Mouse (Mus musculus) midbrain, postnatal 0 days (tissue): Measurements from ENCODE around the gene Armc9. TPM values are rescaled to one million over a fixed set of nuclear protein-coding genes. Genes with fewer than 3 reads are reported as not detected.

Source experiments
- ATAC-seq: fragments of 200-750 bp; cut with Nextera tagmentation; 2 replicates; pipeline ENCODE4 v1.8.0; 2017; ENCODE audit warnings: moderate number of reproducible peaks, mild to moderate bottlenecking, moderate TSS enrichment, moderate library complexity; ENCODE audit not compliant: low FRiP score
- DNase-seq: peaks from one replicate; pipeline ENCODE4 v3.0.0-alpha.2; 2015; ENCODE audit warnings: low spot score
- H3K27ac ChIP-seq: fragments of 300-500 bp; sonication (generic); 2 replicates; pipeline ENCODE4 v1.5.1; 2014; ENCODE audit warnings: low read depth, mild to moderate bottlenecking, low read length, mixed read lengths
- H3K27me3 ChIP-seq: fragments of 300-500 bp; sonication (generic); 2 replicates; pipeline ENCODE4 v1.6.1; 2014; ENCODE audit warnings: low read length, control low read depth, mixed read lengths; ENCODE audit not compliant: insufficient read depth
- H3K36me3 ChIP-seq: fragments of 300-500 bp; sonication (generic); 2 replicates; pipeline ENCODE4 v1.6.1; 2014; ENCODE audit warnings: low read length, control low read depth, mixed read lengths; ENCODE audit not compliant: insufficient read depth
- H3K4me1 ChIP-seq: fragments of 300-500 bp; sonication (generic); 2 replicates; pipeline ENCODE4 v1.6.1; 2014; ENCODE audit warnings: mild to moderate bottlenecking, control low read depth, antibody characterized with exemption, low read length, mixed read lengths; ENCODE audit not compliant: insufficient read depth
- H3K4me2 ChIP-seq: fragments of 300-500 bp; sonication (generic); 2 replicates; pipeline ENCODE4 v1.6.1; 2014; ENCODE audit warnings: low read depth, mild to moderate bottlenecking, low read length, mixed read lengths; ENCODE audit not compliant: poor library complexity, severe bottlenecking
- H3K4me3 ChIP-seq: fragments of 300-500 bp; sonication (generic); 2 replicates; pipeline ENCODE4 v1.5.1; 2014; ENCODE audit warnings: low read depth, mild to moderate bottlenecking, low read length, moderate library complexity
- H3K9ac ChIP-seq: fragments of 300-500 bp; sonication (generic); replicated peaks from 2 replicates; pipeline ENCODE4 v1.6.1; 2014; ENCODE audit warnings: mild to moderate bottlenecking, low read length, moderate library complexity, mixed read lengths; ENCODE audit not compliant: poor library complexity, severe bottlenecking
- H3K9me3 ChIP-seq: fragments of 300-500 bp; sonication (generic); 2 replicates; pipeline ENCODE4 v1.6.1; 2016; ENCODE audit warnings: low read length, control low read depth
- CTCF ChIP-seq: IDR thresholded peaks from 2 replicates; pipeline ENCODE4 v1.5.1; 2016; ENCODE audit warnings: antibody characterized with exemption, mild to moderate bottlenecking
- WGBS: fragments of 180-500 bp; shearing (Covaris S2); extraction: QIAGEN DNeasy Blood & Tissue Kit; methylation state at CpG from one replicate; pipeline ENCODE4 v1.1.7; 2014; 5-methylcytosine and 5-hydroxymethylcytosine counted together
- polyA plus RNA-seq: library from polyadenylated mRNA; unstranded; fragments of >200 nt; fragmentation: Nextera tagmentation; extraction: Ambion mirVana; gene quantifications from 2 replicates; pipeline ENCODE4 v1.2.1, GENCODE M21; 2015
- total RNA-seq: library from RNA; depleted of rRNA; stranded (reverse); fragments of >200 nt; gene quantifications from 2 replicates; pipeline ENCODE4 v1.2.3, GENCODE M21; 2014

Armc9 gene
- total and polyA plus RNA-seq, 2 experiments from 2014 or later = 31.0 to 42.6 TPM

GRCm38 (mm10) chr1:86309270-86309833 lies 154.8 kb downstream of the Armc9 start:
- peaks cover 10% of the 10 kb centered on the region for H3K36me3 ChIP-seq
- ATAC-seq (no peak), DNase-seq (no peak)
- no peak overlapping the region for H3K27ac ChIP-seq
- H3K9me3 ChIP-seq = no peaks in the 10 kb centered on the region
- 0 out of 2 replicates have a peak, but pooled peaks cover 3% of the 10 kb centered on the region for H3K27me3 ChIP-seq
- no peaks in the 10 kb centered on the region for H3K4me1 ChIP-seq
- H3K4me3 ChIP-seq = no peak overlapping the region
- H3K9ac ChIP-seq = no peak overlapping the region
- 91% methylated on average over 7 of the region's 7 CpGs for WGBS
- no peak for TF ChIP-seq CTCF
- H3K4me2 ChIP-seq = no peak overlapping the region

GRCm38 (mm10) chr1:86310536-86311310 lies 156.1 kb downstream of the Armc9 start:
- H3K4me3 ChIP-seq = no peak overlapping the region
- 27% methylated on average over 15 of the region's 15 CpGs for WGBS
- no peak for DNase-seq
- H3K27ac ChIP-seq = no peak overlapping the region
- no peak for ATAC-seq
- no peak overlapping the region for H3K9ac ChIP-seq
- H3K27me3 ChIP-seq = 0 out of 2 replicates have a peak, but pooled peaks cover 3% of the 10 kb centered on the region
- no peak overlapping the region for H3K4me2 ChIP-seq
- no peaks in the 10 kb centered on the region for H3K4me1 ChIP-seq
- peaks cover 10% of the 10 kb centered on the region for H3K36me3 ChIP-seq
- no peaks in the 10 kb centered on the region for H3K9me3 ChIP-seq
- TF ChIP-seq CTCF = no peak; the same call in 1 of the 2 replicates

- Histone ChIP-seq H3K4me2 (no peak overlapping the region), H3K9me3 (no peaks in the 10 kb centered on the region), H3K4me3 (no peak overlapping the region), H3K9ac (no peak overlapping the region), H3K27me3 (0 out of 2 replicates have a peak, but pooled peaks cover 3% of the 10 kb centered on the region), H3K36me3 (0 out of 2 replicates have a peak, but pooled peaks cover 2% of the 10 kb centered on the region), H3K27ac (no peak overlapping the region), H3K4me1 (no peaks in the 10 kb centered on the region)
- no peak for DNase-seq
- no peak for TF ChIP-seq CTCF
- WGBS = 32% methylated on average over 10 of the region's 10 CpGs
- ATAC-seq = no peak
Measured at GRCm38 (mm10) chr1:86311467-86312005, 157.0 kb downstream of the Armc9 start.

GRCm38 (mm10) chr1:86312269-86312668 lies 157.7 kb downstream of the Armc9 start:
- H3K4me1 ChIP-seq = no peaks in the 10 kb centered on the region
- ATAC-seq (no peak), DNase-seq (no peak)
- WGBS = 83% methylated on average over 3 of the region's 3 CpGs
- no peak overlapping the region for H3K4me2 ChIP-seq
- no peak overlapping the region for H3K9ac ChIP-seq
- no peak overlapping the region for H3K4me3 ChIP-seq
- TF ChIP-seq CTCF = no peak
- H3K9me3 ChIP-seq = no peaks in the 10 kb centered on the region
- H3K36me3 ChIP-seq = no peaks in the 10 kb centered on the region
- no peak overlapping the region for H3K27ac ChIP-seq
- 0 out of 2 replicates have a peak, but pooled peaks cover 3% of the 10 kb centered on the region for H3K27me3 ChIP-seq

- Histone ChIP-seq H3K36me3 (no peaks in the 10 kb centered on the region), H3K4me1 (no peaks in the 10 kb centered on the region), H3K27me3 (0 out of 2 replicates have a peak, but pooled peaks cover 3% of the 10 kb centered on the region), H3K27ac (no peak overlapping the region), H3K9ac (no peak overlapping the region), H3K4me2 (no peak overlapping the region), H3K9me3 (no peaks in the 10 kb centered on the region), H3K4me3 (no peak overlapping the region)
- no peak for DNase-seq
- no peak for ATAC-seq
- WGBS = 46% methylated on average over 16 of the region's 16 CpGs
- no peak for TF ChIP-seq CTCF
Measured at GRCm38 (mm10) chr1:86313096-86313771, 158.7 kb downstream of the Armc9 start.
